Mouse (Mus musculus) kidney, adult 18-20 months (tissue): Measurements from ENCODE around the gene Bcr.

ENCODE experiments used
- DNase-seq: peaks from one replicate; pipeline ENCODE4 v3.0.0; 2021

Bcr gene

DNA sequence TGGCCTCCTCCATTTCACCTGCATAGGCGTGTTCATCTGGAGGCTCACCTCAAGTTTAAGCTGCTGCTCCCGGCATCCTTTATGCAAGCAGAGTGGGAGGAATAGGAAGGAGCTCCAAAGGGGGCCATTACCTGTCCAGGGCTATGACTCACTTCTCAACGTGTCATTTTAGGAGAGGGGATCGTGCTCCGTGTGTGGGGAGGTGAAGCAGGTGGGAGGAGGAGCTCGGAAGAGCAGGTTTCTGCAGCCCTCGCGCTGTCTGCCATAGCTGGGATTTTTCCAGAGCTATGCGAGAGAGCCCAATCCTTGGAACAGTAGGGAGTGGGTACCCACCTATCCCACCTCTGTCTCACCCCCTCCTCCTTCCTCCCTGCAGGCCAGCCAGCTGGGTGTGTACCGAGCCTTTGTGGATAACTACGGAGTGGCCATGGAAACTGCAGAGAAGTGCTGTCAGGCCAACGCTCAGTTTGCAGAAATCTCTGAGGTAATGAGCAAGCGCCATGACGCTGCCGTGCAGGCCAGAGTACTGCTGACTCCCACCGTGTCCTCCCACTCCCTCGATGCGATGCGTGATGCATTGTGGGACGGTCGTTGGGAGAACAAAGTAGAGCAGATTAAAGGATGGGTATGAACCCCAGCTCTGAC is 75.2 kb downstream of the Bcr start:
- no peak for DNase-seq

DNA sequence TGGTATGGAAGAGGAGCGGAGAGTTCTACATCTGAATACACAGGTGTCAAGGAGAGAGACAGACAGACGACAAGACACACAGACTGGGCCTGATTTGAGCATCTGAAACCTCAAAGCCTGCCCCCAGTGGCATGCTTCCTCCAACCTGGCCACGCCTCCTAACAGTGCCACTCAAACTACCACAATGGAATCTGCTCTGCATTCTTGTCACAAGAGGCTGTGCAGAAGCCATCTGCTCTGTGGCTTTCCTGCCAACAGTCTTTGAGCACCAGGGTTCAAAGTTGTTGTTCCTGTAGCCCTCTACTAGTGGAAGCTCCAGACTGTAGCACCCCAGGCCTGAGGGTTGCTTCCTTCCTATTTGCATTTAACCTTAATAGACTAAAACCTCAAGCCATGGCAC is 76.8 kb downstream of the Bcr start:
- DNase-seq = no peak

DNA sequence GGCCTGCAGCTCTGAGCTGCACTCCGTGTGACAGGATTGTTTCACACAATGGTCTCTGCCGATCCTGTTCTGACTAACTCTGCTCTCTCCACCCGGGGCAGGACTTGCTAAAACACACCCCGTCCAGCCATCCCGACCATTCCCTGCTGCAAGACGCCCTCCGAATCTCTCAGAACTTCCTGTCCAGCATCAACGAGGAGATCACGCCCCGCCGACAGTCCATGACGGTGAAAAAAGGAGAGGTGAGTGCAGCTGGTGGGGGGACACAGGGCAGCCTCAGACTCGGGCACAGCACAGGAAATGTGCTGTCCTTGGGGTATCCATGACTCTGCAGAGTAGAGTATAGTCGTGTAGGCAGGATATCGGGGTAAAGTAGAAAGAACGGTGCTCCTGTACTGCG is 84.8 kb downstream of the Bcr start:
- no peak for DNase-seq

DNA sequence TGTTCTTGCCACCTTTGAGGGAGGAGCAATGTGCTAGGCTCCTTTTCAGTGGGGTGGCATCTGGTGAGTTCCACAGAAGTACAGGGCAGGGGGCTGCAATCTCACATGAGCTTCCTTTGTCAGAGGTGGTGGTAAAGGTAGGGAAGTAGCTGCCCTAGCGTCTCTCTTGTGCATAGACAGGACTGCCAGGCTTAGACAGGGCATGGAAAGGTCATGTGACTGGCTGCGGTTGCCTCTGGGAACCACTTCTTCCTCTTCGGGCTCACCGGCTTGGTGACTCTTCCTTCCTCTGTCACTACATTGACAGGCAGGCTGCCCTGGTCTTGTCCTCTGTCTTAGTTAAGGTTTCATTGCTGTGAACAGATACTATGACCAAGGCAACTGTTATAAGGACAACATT is 85.6 kb downstream of the Bcr start:
- DNase-seq = no peak

DNA sequence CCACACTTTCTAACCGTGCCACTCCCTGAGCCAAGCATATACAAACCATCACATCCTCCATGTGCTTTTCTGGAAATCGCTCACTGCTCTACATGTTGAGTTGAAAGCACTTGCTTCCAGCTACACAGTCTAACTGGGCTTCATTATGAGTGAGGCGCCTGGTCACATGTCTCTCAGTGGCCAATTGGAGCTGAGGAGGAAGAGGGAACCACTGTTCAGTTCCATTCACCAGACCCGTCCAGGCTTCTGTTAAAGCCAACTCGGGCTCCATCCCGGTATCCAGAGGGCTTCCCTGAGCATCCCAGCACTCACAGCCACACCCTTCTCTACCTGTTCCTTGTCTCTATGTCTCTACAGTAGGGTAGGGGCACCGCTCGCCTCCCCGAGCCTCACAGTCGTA is 86.2 kb downstream of the Bcr start:
- DNase-seq = no peak

DNA sequence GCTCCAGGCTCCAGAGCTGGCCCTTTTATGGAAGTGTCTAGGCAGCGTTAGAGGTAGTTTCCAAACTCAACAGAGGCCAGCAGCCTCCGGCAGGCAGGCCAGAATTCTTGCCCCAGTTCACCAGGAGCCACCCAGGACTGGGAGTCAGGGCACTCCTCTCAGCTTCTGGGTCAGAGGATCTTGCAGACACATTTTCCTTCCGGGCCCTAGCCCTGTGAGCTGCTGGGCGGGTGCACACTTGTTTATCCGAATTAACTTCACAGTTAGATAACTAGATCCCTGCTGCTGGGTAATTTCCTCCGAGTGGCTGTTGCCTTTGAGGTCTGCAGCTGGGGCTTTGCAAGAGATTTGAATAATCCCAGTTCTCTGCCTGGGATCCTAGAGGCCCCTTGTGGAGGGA is 87.9 kb downstream of the Bcr start:
- DNase-seq = no peak

DNA sequence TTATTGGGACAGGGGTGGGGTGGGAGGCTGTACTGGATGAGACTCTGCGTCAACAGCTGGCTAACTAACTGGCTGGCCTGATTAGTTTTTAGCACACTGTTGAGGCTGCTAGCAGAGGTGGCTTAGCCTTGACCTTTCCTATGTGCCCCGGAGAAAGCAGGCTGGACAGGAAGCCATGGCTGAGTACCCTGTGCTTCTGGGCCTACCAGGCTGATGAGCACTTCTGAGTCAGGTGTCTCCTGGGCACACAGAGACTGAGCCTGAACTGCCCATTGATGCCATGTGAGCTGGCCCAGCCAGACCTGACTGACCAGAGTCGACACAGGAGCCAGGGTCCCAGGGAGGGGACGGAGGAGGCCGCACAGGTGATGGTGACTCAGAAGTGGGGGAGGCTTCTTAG is 90.0 kb downstream of the Bcr start:
- no peak for DNase-seq

DNA sequence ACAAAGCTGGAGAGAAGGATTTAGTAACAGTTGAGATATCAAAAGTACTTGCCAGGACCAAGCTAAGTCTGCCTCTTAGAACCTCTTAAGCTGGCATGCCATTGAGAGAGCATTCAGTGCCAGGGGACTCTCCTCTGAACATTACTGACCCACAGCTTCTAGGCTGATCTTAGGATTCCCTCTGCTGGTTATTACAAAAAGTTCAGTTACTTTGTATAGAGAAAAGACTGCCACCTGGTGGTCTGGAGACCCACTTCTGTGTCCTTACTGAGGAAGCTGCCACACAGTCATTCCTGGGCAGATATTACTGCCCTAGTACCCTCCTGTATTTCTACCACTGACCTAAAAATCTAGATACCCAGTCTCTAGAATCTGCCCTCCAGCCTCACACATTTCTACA is 90.9 kb downstream of the Bcr start:
- peak; percentile 76 for DNase-seq

DNA sequence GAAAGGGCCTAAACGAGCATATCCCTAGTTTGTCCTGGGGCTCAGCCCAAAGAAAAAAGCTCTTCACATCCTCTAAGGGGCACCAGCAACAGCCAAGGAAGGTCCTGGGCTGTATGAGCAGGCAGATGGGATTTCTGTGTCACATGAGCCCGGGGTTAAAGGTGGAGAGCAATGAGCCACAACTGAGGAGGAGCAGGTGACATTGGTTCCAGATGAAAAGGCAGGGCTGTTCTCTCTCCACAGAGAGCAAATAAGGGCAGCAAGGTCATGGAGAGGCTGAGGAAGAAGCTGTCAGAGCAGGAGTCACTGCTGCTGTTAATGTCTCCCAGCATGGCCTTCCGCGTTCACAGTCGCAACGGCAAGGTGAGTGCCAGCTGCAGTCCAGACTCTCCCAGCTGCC is 96.4 kb downstream of the Bcr start:
- DNase-seq = peak; percentile 64

DNA sequence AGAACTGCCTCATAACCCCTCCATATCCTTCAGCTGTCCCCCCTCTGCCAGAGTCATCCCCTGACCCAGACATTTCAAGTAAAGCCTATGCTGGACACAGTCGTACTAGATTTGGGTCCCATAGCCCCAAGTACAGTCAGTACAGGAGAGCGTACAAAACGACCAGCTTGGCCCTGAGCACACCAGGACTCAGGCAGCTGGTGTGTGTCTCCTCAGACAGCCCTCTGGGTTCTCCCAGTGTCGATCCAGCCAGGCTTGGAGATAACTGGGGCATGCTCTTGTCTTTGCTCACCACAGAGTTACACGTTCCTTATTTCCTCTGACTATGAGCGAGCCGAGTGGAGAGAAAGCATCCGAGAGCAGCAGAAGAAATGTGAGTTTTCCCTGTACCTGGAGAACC is 97.3 kb downstream of the Bcr start:
- no peak for DNase-seq

DNA sequence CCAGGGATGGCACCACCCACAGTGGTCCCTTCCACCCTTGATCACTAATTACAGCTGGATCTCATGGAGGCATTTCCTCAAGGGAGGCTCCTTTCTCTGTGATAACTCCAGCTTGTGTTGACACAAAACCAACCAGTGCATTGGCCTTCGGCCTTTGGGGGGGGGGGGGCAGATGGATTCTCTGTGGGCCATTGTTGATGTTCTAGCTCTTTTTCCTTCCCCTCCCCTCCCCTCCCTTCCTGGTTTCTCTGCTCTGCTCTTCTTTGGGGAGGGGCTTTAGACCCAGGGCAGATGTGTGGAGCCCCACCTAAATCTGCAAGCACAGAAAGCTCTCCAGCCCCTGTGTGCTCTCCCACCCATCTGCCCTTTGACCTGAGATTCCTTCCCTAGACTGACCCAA is 98.0 kb downstream of the Bcr start:
- DNase-seq = no peak

DNA sequence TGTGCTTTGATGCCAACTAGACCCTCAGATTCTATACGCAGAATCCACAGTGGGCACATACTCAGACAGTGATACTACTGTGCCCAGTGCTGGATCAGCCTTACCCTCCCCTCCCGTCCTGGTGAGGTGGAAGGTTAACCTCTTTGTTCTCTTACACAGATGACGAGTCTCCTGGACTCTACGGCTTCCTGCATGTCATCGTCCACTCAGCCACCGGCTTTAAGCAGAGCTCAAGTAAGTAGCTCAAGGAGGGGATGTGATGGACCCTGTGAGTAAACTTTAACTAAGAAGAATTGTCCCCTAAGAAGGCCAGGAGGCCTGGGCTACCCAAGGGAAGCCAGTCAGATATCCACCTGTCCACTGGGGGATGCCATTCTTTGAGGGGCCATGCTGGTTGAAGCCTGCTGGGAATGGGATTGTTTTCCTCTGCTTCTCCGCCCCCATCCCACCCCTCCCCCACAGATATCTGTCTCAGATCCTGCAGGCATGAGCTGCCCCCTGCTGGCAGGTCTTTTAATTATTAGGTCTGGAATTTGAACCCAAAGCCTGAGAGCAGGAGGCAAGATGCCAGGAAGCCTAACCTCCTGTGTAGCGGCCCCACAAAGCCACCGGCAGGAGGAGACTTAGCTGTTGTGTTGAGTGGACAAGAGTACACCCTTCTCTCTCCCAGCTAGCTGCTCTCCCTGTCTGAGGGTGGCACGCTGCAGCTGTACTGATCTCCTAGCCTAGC is 99.9 kb downstream of the Bcr start:
- DNase-seq = peak; percentile 63

DNA sequence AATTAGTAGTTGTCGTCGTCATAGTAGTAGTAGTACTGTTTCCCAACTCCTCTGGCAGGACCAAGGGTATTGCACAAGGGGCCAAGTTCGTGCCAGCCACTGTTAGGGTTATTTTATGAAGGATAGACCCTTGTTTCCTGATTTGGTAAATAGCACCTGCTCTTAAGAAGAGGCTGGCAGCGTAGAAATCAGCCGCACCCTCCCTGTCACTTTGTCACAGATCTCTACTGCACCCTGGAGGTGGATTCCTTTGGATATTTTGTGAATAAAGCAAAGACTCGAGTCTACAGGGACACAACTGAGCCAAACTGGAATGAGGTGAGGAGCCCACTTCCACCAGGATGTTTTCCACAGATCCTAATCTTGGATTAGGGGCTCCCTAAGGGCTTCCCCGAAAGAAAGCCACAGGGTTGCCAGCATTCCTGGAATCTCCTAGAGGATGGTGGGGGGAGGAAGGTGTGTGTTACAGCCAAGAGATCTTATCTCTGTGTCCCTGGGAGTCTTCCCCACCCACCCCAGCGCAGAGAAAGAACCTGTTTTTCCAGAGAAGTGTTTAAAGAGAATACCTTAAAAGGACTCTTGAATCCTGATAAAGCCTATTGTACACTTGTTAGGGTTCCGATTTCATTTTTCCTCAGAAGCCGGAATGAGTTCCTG is 105.6 kb downstream of the Bcr start:
- no peak for DNase-seq

DNA sequence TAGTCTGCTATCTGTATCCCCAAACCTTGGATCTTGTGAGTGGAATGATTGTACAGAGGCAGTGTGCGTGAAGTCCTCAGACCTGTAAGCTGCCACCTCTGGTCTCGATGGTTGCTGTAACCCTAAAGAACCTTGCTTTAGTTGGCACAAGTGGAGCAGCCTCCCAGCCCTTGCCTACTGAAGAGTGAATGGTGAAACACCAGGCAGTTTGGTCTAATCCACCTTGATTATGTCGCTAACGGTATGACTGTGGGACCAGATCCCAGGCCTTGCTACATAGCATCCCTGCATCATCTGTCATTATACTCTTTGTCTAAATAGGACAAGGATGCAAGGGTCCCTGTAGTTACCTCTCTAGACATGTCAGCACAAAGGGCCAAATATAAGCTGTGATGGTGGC is 106.2 kb downstream of the Bcr start:
- no peak for DNase-seq

DNA sequence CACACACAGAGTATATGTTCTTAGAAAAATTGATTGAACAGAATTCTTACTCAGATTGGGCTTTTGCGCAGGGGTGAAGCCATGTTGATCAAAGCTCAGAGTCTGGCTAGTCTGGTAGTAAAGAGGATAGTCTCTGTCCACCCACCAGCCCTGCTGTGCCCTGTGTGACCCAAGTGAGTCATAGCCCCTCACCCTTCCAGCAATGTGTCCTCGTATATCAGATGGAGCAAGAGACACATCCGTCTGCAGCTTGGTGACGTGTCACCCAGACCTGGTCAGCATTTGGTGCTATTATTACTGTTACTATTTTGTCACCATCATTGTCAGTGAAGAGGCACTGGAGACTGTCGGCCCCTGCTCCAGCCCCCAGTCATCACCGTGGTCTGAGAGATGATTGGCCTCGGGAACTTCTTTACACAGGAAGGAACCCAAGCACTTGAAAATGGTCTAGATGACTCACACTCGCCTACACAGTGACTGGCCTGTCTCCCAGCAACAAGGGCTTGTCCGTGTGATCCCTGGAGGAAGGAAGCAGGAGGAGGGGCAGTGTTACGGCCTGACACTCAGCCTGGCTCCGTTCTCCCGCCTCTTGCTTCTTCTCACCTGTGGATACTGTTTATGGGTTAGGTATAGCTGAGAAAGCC is 109.9 kb downstream of the Bcr start:
- DNase-seq = no peak

DNA sequence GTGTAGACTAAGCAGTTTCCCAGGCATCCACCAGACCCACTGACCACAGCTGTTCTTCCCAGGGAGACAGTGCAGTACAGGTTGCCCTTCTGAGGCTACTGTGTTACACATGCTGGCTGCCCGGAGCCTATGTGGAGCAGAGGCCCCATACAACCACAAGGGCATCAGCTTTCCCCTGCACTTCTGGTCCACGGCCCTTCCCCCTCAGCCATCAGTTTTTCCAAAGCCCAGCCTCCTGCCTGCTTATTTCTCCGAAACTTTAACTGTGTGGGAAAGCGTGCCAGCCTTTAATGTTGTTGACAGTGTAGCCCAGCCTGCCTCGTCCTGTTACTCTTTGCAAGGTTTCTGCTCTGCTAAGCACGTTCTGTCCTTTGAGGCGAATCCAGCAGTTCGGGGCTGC is 112.7 kb downstream of the Bcr start:
- peak; percentile 32 for DNase-seq

DNA sequence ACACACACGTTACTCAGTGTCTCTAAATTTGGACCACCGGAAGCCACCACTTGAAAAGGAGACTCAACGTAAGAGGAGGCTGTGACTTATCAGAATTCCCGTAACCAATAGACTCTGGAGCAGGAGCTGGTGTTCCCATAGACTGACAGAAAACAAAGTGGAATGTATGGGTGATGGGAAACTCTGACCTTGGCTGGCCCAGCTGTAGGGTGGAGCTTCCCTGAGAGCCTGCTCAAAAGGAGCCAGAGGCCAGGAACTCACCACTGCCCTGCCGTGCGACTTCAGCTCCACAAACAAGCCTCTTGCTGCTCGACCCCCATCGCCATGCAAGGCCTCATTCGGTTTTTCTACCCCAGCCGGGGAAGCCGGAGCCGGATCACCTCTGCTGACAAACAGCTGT is 113.3 kb downstream of the Bcr start:
- DNase-seq = no peak

DNA sequence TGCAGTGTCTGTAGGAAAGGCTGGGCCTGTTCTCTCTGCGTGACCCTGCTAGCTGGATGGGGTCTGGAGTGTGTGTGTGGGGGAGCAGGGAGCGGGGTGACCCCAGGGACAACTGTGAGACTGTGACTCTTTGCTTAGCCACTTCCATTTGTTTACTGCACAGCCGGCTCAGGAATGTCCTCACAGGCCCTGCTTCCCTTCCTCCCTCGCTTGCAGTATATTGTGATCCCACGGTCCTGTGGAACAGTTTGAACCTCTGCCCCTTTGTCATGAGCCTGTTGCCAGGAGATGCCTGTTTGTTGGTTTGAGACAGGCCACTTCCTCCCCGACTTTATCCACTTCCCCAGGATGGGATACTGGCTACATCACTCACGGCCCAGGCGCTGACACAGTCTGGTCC is 116.1 kb downstream of the Bcr start:
- DNase-seq = no peak

DNA sequence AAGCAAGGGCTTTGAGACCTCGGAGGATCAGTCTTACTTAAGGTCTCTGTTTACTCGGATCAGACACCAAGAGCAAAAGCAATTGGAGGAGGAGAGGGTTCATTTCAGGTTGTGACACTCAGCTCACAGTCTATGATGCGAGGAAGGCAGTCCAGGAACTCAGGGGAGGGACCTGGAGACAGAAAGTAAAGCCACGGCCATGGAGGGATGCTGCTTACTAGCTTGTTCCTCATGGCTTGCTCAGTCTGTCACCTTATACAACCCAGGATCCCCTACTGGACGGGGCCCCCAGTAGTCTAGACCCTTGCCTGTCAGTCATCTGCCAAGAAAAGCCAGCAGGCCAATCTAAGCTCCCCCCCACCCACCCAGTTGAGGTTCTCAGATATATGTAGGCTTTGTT is 118.5 kb downstream of the Bcr start:
- no peak for DNase-seq

DNA sequence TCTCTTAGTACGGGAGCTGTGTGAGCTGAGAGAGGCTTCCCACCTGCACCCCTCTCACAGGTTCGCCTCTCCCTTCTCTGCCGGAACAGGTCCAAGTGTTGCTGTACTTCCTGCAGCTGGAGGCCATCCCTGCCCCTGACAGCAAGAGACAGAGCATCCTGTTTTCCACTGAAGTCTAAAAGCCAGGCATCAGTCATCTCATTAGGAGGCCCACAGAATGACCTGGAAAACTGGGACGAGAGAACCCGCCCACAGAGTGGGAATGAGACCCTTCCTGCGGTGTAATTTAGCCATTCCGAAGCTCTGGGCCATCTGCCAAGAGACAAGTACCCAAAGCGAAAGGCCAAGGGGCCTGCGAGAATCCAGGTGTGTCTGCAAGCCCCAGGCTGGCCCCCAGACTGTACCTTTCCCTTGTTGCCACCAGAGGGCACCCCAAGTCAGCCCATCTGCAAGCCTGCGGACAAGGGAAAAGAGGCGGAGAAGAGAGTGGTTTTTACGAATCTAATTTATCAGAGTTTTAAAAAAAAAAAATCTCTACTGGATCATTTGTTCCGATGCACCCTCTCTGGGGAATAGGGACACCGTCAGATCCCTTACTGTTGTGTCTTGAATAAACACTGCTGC is 121.9 kb downstream of the Bcr start:
- peak; percentile 79 for DNase-seq

DNA sequence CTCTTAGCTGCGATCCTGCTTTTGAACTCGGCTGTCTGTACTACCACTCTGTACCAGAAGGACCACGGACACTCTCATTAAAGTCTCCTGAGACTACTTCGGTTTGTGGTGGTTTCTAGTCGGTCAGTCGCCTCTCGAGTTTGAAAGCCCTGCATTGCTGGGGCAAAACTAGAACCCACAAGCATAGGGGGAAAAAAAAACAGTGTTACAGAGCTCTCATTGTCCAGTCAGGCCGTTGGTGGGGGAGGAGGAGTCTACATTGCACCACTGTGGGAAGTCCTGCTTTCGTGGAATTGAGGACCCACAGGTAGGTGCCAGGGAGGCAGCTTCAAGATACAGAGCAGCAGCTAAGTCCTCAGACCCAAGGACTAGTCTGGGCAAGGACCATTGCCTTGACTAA is 124.4 kb downstream of the Bcr start:
- no peak for DNase-seq

DNA sequence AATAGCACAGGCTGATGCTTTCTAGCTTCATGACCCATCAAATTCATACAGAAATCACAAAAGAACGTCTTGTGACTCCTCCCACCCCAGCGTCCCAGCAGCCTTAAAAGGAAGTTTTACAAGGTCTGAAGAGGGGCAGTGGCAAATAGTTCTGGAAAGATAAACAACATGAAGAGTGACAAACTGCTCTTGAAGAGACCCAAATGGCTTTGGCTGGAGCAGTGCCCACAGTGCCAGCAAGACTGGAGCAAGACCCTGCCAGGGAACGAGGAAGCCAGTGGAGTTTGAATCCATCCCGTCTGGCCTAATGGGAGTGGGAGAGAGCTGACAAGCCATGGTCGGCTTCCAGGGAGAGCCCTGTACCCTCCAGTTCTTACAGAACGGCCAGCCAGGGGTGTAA is 126.2 kb downstream of the Bcr start:
- no peak for DNase-seq

DNA sequence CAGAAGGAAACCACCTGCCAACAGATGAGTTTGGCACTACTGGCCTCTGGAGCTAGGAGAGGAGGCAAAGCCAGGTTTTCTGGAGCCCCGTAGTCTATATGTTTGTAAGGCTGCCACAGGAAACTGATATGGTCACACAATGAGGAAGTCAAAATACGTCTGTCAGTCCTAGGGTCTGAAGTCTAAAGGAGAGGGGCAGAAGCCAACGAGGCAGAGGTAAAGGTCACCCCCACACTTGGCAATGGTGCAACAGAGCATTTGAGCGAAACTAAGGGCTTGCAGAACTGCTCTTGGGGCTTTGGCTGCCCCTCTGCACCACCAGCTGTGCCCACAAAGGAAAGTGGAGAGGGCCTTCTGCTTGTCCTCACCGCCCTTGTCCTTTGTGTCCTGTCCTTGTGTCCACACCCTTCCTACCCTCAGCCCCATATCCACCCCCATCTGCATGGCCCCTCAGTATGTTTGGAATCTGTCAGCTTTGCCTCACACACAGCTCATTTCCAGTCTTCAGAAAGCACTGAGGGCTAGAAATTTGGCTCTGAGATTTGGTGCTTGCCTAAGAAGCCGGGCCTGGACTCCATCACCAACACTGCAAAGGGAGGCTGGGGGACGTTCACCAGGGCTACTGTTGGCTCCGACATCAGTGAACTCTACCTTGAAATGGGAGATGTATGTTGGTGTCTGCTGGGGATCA is 127.1 kb downstream of the Bcr start:
- DNase-seq = no peak
